Mouse (Mus musculus): ENCODE data around the gene Sh3bgrl3. TPM values are rescaled to one million over a fixed set of nuclear protein-coding genes. Genes with fewer than 3 reads are reported as not detected.

Gene Sh3bgrl3
- polyA plus RNA-seq, 1 experiment from 2014 or later, result 376 TPM

DNA sequence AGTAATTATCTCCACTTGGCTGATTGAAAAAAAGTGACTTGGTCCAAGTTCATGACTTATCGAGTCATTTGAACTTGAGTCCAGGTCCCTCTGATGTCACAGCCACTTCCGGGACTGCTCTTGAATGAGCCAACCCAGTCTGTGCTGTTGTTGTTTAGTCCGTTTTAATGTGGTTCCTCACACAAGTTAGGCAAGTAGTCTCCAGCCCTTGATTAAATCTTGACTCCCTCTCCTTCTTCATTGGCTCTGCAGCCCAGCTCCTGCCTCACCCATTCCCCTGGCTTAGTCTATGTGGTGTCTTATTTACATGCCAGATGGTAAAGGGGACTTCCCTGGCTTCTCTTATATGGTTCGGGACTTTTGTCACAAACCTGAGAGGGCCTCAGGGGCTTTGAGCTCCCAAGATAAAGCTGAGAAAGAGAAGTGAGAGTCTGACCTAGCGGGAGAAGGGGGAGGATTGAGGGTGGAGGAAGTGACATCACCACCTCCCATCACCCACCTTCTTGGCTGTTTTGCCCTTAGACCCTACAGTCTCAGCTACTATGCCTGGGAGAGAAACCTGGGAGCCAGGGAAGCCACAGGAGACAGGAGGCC, 31.5 kb downstream of the Sh3bgrl3 start:
- no peak for ATAC-seq (ENCODE audit: low FRiP score, low TSS enrichment)
- Histone ChIP-seq H3K4me2 (ENCODE audit: low read length) (no peak overlapping the region), H3K27ac (replicated peaks; ENCODE audit: low read depth, low read length) (no peak overlapping the region), H3K9me3 (ENCODE audit: control insufficient read depth, low read length) (no peaks in the 10 kb centered on the region), H3K27me3 (ENCODE audit: control insufficient read depth, insufficient read depth, low read length) (no peaks in the 10 kb centered on the region), H3K4me3 (replicated peaks; ENCODE audit: low read depth, low read length) (no peak overlapping the region), H3K9ac (replicated peaks; ENCODE audit: low read length) (no peak overlapping the region), H3K36me3 (ENCODE audit: control insufficient read depth, insufficient read depth, low read length) (no peaks in the 10 kb centered on the region), H3K4me1 (ENCODE audit: control insufficient read depth, insufficient read depth, low read length) (no peaks in the 10 kb centered on the region)
- no peak for DNase-seq
- WGBS, result 87% methylated on average over 5 of the region's 5 CpGs

DNA sequence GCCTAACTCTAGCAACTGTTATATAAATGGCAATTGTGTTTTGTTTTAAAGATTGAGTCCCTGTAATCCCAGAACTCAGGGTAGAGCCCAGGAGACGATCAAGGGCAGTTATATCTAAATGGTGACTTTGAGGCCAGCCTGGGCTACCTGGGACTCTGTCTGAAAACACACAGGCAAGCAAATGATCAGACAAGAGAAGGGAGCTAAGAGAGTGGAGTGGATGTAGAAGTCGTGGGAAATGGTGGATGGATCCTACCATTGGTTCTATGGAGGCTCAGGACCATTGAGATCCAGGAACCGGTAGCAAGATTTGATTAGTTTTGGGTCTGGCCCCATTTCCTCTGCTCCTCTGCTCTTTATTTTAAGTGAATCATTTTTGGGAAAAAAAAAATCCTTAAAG, 32.5 kb downstream of the Sh3bgrl3 start:
- WGBS, result 85% methylated on average over 3 of the region's 3 CpGs
- Histone ChIP-seq H3K27me3 (ENCODE audit: control insufficient read depth, insufficient read depth, low read length) (no peaks in the 10 kb centered on the region), H3K9me3 (ENCODE audit: control insufficient read depth, low read length) (no peaks in the 10 kb centered on the region), H3K4me2 (ENCODE audit: low read length) (no peak overlapping the region), H3K4me3 (replicated peaks; ENCODE audit: low read depth, low read length) (no peak overlapping the region), H3K36me3 (ENCODE audit: control insufficient read depth, insufficient read depth, low read length) (no peaks in the 10 kb centered on the region), H3K27ac (replicated peaks; ENCODE audit: low read depth, low read length) (no peak overlapping the region), H3K4me1 (ENCODE audit: control insufficient read depth, insufficient read depth, low read length) (no peaks in the 10 kb centered on the region), H3K9ac (replicated peaks; ENCODE audit: low read length) (no peak overlapping the region)
- ATAC-seq (ENCODE audit: low FRiP score, low TSS enrichment) (no peak), DNase-seq (no peak)

DNA sequence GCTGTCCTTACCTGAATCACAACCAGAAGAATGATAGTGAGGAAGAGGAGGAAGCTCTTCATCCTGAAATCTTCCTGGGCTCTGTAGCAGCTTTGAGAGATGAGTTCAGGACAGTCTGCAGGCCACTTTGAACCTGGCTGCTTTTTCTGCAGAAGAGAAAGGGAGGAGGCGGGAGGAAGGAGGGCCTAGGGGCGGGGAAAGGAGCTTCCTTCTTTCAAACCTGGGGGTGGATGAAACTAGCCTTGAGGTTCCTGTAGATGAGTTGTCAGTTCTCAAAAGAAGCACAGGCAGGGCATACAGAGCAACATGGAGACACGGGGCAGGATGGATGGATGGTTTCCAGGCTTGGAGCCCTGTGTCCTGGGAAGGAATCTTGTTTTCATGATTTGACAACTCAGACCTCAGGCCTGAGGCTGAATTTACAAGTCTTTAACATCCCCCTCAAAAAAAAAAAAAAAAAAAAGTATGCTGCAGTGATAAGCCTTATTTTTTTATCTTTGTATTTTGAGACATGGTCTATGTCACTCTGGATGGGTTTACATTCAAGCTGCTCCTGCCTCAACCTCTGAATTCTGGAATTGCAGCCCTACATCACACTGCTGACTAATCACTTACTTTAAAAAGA, 33.6 kb downstream of the Sh3bgrl3 start, which contains the start of gene Cd52:
TSS of gene Cd52 (minus strand) at position 160 of the 625 bp plus-strand sequence.
- ATAC-seq (ENCODE audit: low FRiP score, low TSS enrichment) (no peak), DNase-seq (no peak)
- no peak within 1 kb of the TSS for H3K4me2 ChIP-seq (ENCODE audit: low read length)
- H3K4me1 ChIP-seq (ENCODE audit: control insufficient read depth, insufficient read depth, low read length), result no peaks in the 10 kb centered on the region
- H3K9ac ChIP-seq (replicated peaks; ENCODE audit: low read length), result no peak within 1 kb of the TSS
- H3K4me3 ChIP-seq (replicated peaks; ENCODE audit: low read depth, low read length), result no peak within 1 kb of the TSS
- WGBS, result 48% methylated on average over 3 of the region's 3 CpGs
- no peaks in the 10 kb centered on the region for H3K9me3 ChIP-seq (ENCODE audit: control insufficient read depth, low read length)
- H3K27me3 ChIP-seq (ENCODE audit: control insufficient read depth, insufficient read depth, low read length), result no peaks in the 10 kb centered on the region
- H3K36me3 ChIP-seq (ENCODE audit: control insufficient read depth, insufficient read depth, low read length), result no peaks in the 10 kb centered on the region
- no peak within 1 kb of the TSS for H3K27ac ChIP-seq (replicated peaks; ENCODE audit: low read depth, low read length)

DNA sequence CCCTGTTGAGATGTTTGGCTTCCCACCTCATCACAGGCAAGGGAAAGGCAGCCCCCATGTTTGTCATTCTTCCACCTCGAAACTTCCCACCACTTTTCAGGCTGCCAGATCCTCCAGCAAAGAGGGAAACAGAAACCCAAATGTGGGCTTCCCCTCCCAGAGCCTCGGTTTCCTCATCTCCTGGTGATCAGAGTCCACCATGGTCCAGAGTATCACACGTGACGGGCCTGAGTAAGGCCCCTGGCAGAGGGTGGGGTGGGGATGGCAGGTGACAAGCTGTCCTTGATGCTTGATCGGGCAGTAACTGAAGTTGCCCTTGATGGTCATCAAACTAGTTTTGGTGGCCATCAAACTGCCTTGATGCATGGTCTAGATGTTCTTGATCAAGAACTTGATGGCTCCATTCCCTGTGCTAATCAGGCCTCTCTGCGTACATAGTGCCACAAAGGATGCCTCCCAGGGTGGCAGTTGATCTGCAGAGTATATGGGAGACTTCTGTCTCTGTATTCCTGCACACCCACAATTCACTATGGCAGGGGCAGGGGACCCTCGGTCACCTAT, 34.5 kb downstream of the Sh3bgrl3 start:
- ATAC-seq (ENCODE audit: low FRiP score, low TSS enrichment), result no peak
- Histone ChIP-seq H3K4me3 (replicated peaks; ENCODE audit: low read depth, low read length) (no peak overlapping the region), H3K9me3 (ENCODE audit: control insufficient read depth, low read length) (no peaks in the 10 kb centered on the region), H3K27ac (replicated peaks; ENCODE audit: low read depth, low read length) (no peak overlapping the region), H3K9ac (replicated peaks; ENCODE audit: low read length) (no peak overlapping the region), H3K4me1 (ENCODE audit: control insufficient read depth, insufficient read depth, low read length) (no peaks in the 10 kb centered on the region), H3K27me3 (ENCODE audit: control insufficient read depth, insufficient read depth, low read length) (no peaks in the 10 kb centered on the region), H3K36me3 (ENCODE audit: control insufficient read depth, insufficient read depth, low read length) (no peaks in the 10 kb centered on the region), H3K4me2 (ENCODE audit: low read length) (no peak overlapping the region)
- 88% methylated on average over 7 of the region's 7 CpGs for WGBS
- DNase-seq, result no peak

DNA sequence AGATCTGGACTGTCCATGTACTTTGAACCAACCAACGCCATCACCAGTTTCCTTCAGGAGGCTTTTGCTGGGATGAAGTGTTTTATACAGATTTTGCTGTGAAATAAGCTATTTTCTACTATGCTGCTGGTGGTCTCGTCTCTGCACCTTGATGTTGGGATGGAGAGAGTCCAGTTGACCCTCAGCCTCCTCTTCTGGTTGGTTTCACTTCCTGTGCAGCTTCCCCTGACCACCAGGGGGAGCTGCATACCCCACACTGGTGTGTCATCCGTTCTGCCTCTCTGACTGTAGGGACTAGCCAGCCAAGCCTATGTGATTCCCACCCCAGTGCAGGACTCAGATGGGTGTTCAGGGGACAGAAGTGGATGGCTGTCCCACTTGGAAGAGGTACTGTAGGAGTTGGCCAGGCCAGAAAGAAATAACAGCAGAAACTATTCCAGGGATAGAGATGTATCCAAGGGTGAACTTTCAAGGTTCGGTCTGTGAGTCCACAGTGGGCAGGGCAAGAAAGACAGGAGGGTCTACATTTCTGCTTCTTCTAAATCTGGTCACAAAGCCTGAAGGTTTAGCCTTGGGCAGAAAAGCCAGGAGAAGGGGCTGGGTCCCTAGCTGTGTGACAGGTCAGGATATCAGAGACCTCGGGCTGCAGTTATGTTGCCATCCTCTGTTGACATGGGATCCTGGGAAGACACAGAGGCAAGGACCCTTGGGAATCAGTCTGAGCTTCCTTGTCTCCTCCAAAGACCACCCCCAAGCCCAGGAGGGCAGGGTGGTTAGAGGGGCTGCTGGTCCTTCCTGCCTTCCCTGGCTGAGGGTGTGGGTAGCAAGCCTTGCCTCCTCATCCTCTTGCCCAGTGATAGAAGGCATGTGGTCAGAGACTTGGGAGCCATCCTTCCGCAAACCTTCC, 36.0 kb downstream of the Sh3bgrl3 start:
- H3K27me3 ChIP-seq (ENCODE audit: control insufficient read depth, insufficient read depth, low read length), result no peaks in the 10 kb centered on the region
- ATAC-seq (ENCODE audit: low FRiP score, low TSS enrichment) (no peak), DNase-seq (peak; percentile 36)
- no peak overlapping the region for H3K4me3 ChIP-seq (replicated peaks; ENCODE audit: low read depth, low read length)
- no peaks in the 10 kb centered on the region for H3K4me1 ChIP-seq (ENCODE audit: control insufficient read depth, insufficient read depth, low read length)
- H3K27ac ChIP-seq (replicated peaks; ENCODE audit: low read depth, low read length), result no peak overlapping the region
- H3K4me2 ChIP-seq (ENCODE audit: low read length), result no peak overlapping the region
- no peak overlapping the region for H3K9ac ChIP-seq (replicated peaks; ENCODE audit: low read length)
- H3K9me3 ChIP-seq (ENCODE audit: control insufficient read depth, low read length), result no peaks in the 10 kb centered on the region
- WGBS, result 73% methylated on average over 6 of the region's 6 CpGs
- H3K36me3 ChIP-seq (ENCODE audit: control insufficient read depth, insufficient read depth, low read length), result no peaks in the 10 kb centered on the region

DNA sequence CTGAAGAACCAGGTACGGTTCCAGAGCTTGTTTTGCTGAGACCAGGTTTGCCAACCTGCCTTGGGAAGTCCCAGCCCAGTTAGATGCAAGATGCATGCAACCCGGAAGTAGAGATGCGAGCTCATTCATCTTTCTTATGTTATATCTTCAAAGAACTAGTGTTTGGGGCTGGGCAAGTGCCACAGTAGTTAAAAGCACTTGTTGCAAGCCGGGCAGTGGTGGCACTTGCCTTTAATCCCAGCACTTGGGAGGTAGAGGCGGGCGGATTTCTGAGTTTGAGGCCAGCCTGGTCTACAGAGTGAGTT, 37.4 kb downstream of the Sh3bgrl3 start:
- Histone ChIP-seq H3K9ac (replicated peaks; ENCODE audit: low read length) (no peak overlapping the region), H3K4me1 (ENCODE audit: control insufficient read depth, insufficient read depth, low read length) (no peaks in the 10 kb centered on the region), H3K27me3 (ENCODE audit: control insufficient read depth, insufficient read depth, low read length) (no peaks in the 10 kb centered on the region), H3K27ac (replicated peaks; ENCODE audit: low read depth, low read length) (no peak overlapping the region), H3K4me3 (replicated peaks; ENCODE audit: low read depth, low read length) (no peak overlapping the region), H3K4me2 (ENCODE audit: low read length) (no peak overlapping the region), H3K9me3 (ENCODE audit: control insufficient read depth, low read length) (no peaks in the 10 kb centered on the region), H3K36me3 (ENCODE audit: control insufficient read depth, insufficient read depth, low read length) (no peaks in the 10 kb centered on the region)
- WGBS, result 93% methylated on average over 6 of the region's 6 CpGs
- ATAC-seq (ENCODE audit: low FRiP score, low TSS enrichment) (no peak), DNase-seq (no peak)

DNA sequence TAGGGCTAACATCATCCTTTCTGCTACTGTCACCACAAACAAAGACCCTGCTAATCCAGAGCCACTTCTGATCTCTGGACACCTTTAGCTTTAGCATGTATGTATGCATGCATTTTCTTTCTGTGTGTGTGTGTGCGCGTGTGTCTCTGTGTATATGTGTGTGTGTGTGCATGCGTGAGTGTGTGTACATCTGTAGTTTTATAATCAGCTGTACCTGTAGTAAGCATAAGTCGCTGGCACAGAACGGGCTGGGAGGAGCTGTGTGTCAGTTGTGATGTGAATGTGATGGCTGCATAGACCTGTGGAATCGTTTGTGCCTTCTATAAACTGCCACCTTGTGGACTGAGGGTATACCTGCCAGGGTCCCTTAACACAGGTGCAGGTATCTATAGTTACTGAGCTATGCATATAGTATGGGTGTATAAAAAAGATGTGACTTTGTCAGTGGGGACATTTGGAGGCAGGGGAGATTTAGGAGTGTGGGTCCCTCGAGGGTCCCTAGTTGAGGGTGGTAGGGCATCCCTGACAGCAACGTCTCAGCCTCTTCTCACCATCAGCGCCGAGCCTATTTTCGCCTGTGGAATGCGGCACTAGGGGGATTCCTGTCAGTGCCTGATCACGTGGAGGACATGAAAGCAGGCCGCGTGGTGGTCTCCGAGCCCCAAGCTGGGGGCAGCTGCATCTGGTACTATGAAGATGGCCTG, 37.9 kb downstream of the Sh3bgrl3 start:
- WGBS, result 86% methylated on average over 16 of the region's 16 CpGs
- Histone ChIP-seq H3K9ac (replicated peaks; ENCODE audit: low read length) (no peak overlapping the region), H3K9me3 (ENCODE audit: control insufficient read depth, low read length) (no peaks in the 10 kb centered on the region), H3K4me2 (ENCODE audit: low read length) (no peak overlapping the region), H3K4me3 (replicated peaks; ENCODE audit: low read depth, low read length) (no peak overlapping the region), H3K27me3 (ENCODE audit: control insufficient read depth, insufficient read depth, low read length) (no peaks in the 10 kb centered on the region), H3K4me1 (ENCODE audit: control insufficient read depth, insufficient read depth, low read length) (no peaks in the 10 kb centered on the region), H3K36me3 (ENCODE audit: control insufficient read depth, insufficient read depth, low read length) (no peaks in the 10 kb centered on the region), H3K27ac (replicated peaks; ENCODE audit: low read depth, low read length) (no peak overlapping the region)
- ATAC-seq (ENCODE audit: low FRiP score, low TSS enrichment) (no peak), DNase-seq (no peak)

DNA sequence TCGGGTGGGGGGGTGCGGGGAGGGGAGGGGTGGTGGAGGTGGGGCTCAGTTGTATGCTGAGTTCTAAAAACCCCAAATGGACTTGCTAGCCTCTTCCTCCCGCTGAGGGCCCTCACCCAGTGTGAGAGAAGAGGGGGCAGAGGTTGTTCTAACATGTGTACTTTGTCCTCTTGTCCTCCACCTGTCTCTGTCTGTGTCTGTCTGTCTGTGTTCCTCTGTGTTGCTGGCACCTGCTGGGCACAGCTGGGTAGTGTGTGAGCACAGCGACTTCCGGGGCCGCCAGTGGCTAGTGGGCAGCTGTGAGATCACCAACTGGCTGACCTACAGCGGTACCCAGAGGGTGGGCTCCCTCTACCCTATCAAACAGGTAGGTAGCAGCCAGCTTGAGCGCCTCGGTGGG, 39.6 kb downstream of the Sh3bgrl3 start:
- no peak for ATAC-seq (ENCODE audit: low FRiP score, low TSS enrichment)
- no peak overlapping the region for H3K4me2 ChIP-seq (ENCODE audit: low read length)
- no peak overlapping the region for H3K4me3 ChIP-seq (replicated peaks; ENCODE audit: low read depth, low read length)
- H3K36me3 ChIP-seq (ENCODE audit: control insufficient read depth, insufficient read depth, low read length), result no peaks in the 10 kb centered on the region
- no peaks in the 10 kb centered on the region for H3K27me3 ChIP-seq (ENCODE audit: control insufficient read depth, insufficient read depth, low read length)
- DNase-seq, result no peak
- H3K9ac ChIP-seq (replicated peaks; ENCODE audit: low read length), result no peak overlapping the region
- H3K9me3 ChIP-seq (ENCODE audit: control insufficient read depth, low read length), result no peaks in the 10 kb centered on the region
- 82% methylated on average over 9 of the region's 9 CpGs for WGBS
- H3K27ac ChIP-seq (replicated peaks; ENCODE audit: low read depth, low read length), result no peak overlapping the region
- H3K4me1 ChIP-seq (ENCODE audit: control insufficient read depth, insufficient read depth, low read length), result no peaks in the 10 kb centered on the region
